ENCODE assay signal across 8 mouse cellular contexts in genomic region chr4:116820902-116821693, GRCm38 (mm10). TPM values are rescaled to one million over a fixed set of nuclear protein-coding genes. Genes with fewer than 3 reads are reported as not detected.
DNase-seq lines count a peak whose midpoint lies in the region; TF ChIP-seq lines count a peak whose summit lies in the region.

No protein-coding gene starts in this region.

- intact Hi-C loops in heart, postnatal 14 days (cut with DNase I): no loop called here

- under 1% methylated on average over 51 of the region's 51 CpGs for WGBS in forebrain, embryonic 10.5 days

- H3K9me3 ChIP-seq in ES-Bruce4 (replicated peaks; ENCODE audit: control insufficient read depth, insufficient read depth, low read length, poor library complexity, severe bottlenecking): no peaks in the 10 kb centered on the region
- no peaks in the 10 kb centered on the region for H3K9me3 ChIP-seq in forebrain, embryonic 10.5 days

- H3K36me3 ChIP-seq in ES-Bruce4 (ENCODE audit: control insufficient read depth, insufficient read depth, low read length, poor library complexity, severe bottlenecking): no peaks in the 10 kb centered on the region; the same call in none of the 2 replicates
- peaks cover 32% of the 10 kb centered on the region for H3K36me3 ChIP-seq in forebrain, embryonic 10.5 days (replicated peaks)

- TF ChIP-seq CTCF in ES-Bruce4 (IDR thresholded peaks at IDR 0.05; ENCODE audit: low read depth, low read length): no peak

- DNase-seq in forebrain, embryonic 10.5 days (ENCODE audit: extremely low spot score, low spot score): peak; percentile 70
- DNase-seq in heart, postnatal 14 days: peak; percentile 75 to 81
- peak; percentile 94 to 96 for DNase-seq in kidney, postnatal 36 days
- DNase-seq in lung, postnatal 14 days: peak; percentile 67
- DNase-seq in ovary, adult 18-20 months (ENCODE audit: low spot score): peak; percentile 69
- peak; percentile 40 for DNase-seq in thymus, postnatal 25 days

- no peak for TF ChIP-seq EP300 in ES-Bruce4 (IDR thresholded peaks at IDR 0.05; ENCODE audit: insufficient read depth, low read depth, low read length)

- TF ChIP-seq POLR2A in ES-Bruce4 (IDR thresholded peaks at IDR 0.05; ENCODE audit: insufficient read depth, low read length): peak; percentile 51

- H3K4me3 ChIP-seq in ES-Bruce4 (ENCODE audit: low read depth, low read length): peak overlapping the region; percentile 60
- H3K4me3 ChIP-seq in brown adipose tissue, adult 24 weeks (ENCODE audit: insufficient read depth, low read depth, low read length): peak overlapping the region; percentile 63
- peak overlapping the region; percentile 64 for H3K4me3 ChIP-seq in forebrain, embryonic 10.5 days

- peak overlapping the region; percentile 45 for H3K9ac ChIP-seq in ES-Bruce4 (ENCODE audit: low read depth, poor library complexity, severe bottlenecking)

- no peak overlapping the region for H3K27ac ChIP-seq in ES-Bruce4 (ENCODE audit: insufficient read depth, low read length)
- no peak overlapping the region for H3K27ac ChIP-seq in brown adipose tissue, adult 24 weeks (replicated peaks; ENCODE audit: low read depth, low read length)
- peak overlapping the region; percentile 74 for H3K27ac ChIP-seq in forebrain, embryonic 10.5 days

- H3K27me3 ChIP-seq in ES-Bruce4 (ENCODE audit: control insufficient read depth, insufficient read depth, low read length, poor library complexity, severe bottlenecking): no peaks in the 10 kb centered on the region
- H3K27me3 ChIP-seq in forebrain, embryonic 10.5 days (ENCODE audit: poor library complexity, severe bottlenecking): peaks cover 49% of the 10 kb centered on the region

- H3K4me1 ChIP-seq in ES-Bruce4 (ENCODE audit: control insufficient read depth, insufficient read depth, low read length): peaks cover 3% of the 10 kb centered on the region
- H3K4me1 ChIP-seq in brown adipose tissue, adult 24 weeks (ENCODE audit: control insufficient read depth, insufficient read depth, insufficient read length, low read length): no peaks in the 10 kb centered on the region; the same call in none of the 2 replicates
- H3K4me1 ChIP-seq in forebrain, embryonic 10.5 days: peaks cover 36% of the 10 kb centered on the region

RNA-seq across cellular contexts. Expression of gene Hpdl, which starts 0.4 kb away (rescaled TPM):
- 3.9 and 4.2 TPM in 2 replicates for polyA plus RNA-seq in ES-Bruce4 (2011; ENCODE audit: insufficient read depth, insufficient read length, low read depth, missing spikeins)
- polyA plus RNA-seq in brown adipose tissue, adult 24 weeks (2012; ENCODE audit: insufficient read depth, insufficient read length, missing spikeins): 6.5 and 10.3 TPM in 2 replicates
- polyA plus RNA-seq in forebrain, embryonic 10.5 days (2016; fragmentation: Nextera tagmentation; extraction: Ambion mirVana): 1.5 and 2.2 TPM in 2 replicates
- 1 to 10 TPM; 3.2 to 3.6 TPM for total RNA-seq in heart, postnatal 14 days (2021)

RNA-seq across cellular contexts. Expression of gene Mutyh, which starts 13.6 kb away (rescaled TPM):
- 23.6 and 30.0 TPM in 2 replicates for polyA plus RNA-seq in ES-Bruce4 (2011; ENCODE audit: insufficient read depth, insufficient read length, low read depth, missing spikeins)
- 3.3 and 3.6 TPM in 2 replicates for polyA plus RNA-seq in brown adipose tissue, adult 24 weeks (2012; ENCODE audit: insufficient read depth, insufficient read length, missing spikeins)
- 30.4 and 30.6 TPM in 2 replicates for polyA plus RNA-seq in forebrain, embryonic 10.5 days (2016; fragmentation: Nextera tagmentation; extraction: Ambion mirVana)
- under 1 TPM; 0.88 to 0.96 TPM for total RNA-seq in heart, postnatal 14 days (2021)

RNA-seq across cellular contexts. Expression of gene Toe1, which starts 13.7 kb away (rescaled TPM):
- polyA plus RNA-seq in ES-Bruce4 (2011; ENCODE audit: insufficient read depth, insufficient read length, low read depth, missing spikeins): 14.9 and 19.2 TPM in 2 replicates
- 6.0 and 7.8 TPM in 2 replicates for polyA plus RNA-seq in brown adipose tissue, adult 24 weeks (2012; ENCODE audit: insufficient read depth, insufficient read length, missing spikeins)
- polyA plus RNA-seq in forebrain, embryonic 10.5 days (2016; fragmentation: Nextera tagmentation; extraction: Ambion mirVana): 41.3 and 44.1 TPM in 2 replicates
- total RNA-seq in heart, postnatal 14 days (2021): 1 to 10 TPM; 8.6 to 9.3 TPM

RNA-seq across cellular contexts. Expression of gene Zswim5, which starts 56.1 kb away (rescaled TPM):
- polyA plus RNA-seq in ES-Bruce4 (2011; ENCODE audit: insufficient read depth, insufficient read length, low read depth, missing spikeins): 2.1 and 2.5 TPM in 2 replicates
- 0.79 and 1.2 TPM in 2 replicates for polyA plus RNA-seq in brown adipose tissue, adult 24 weeks (2012; ENCODE audit: insufficient read depth, insufficient read length, missing spikeins)
- 5.5 and 5.7 TPM in 2 replicates for polyA plus RNA-seq in forebrain, embryonic 10.5 days (2016; fragmentation: Nextera tagmentation; extraction: Ambion mirVana)
- total RNA-seq in heart, postnatal 14 days (2021): 1 to 10 TPM; 1.1 to 1.6 TPM

Comparison
In these comparisons a context has a peak if more than half of its experiments do, and no peak if none do; other contexts are left out.
1. DNase-seq: peak in every context shown above with its lines; median percentile 95 in kidney, postnatal 36 days; 78 in heart, postnatal 14 days; 70 in forebrain, embryonic 10.5 days; 69 in ovary, adult 18-20 months; 67 in lung, postnatal 14 days; 40 in thymus, postnatal 25 days.